Mouse (Mus musculus) limb, embryonic 12.5 days (tissue): ENCODE data around the gene Limch1. TPM values are rescaled to one million over a fixed set of nuclear protein-coding genes. Genes with fewer than 3 reads are reported as not detected.

ENCODE experiments used
- ATAC-seq: fragments of 200-750 bp; cut with Nextera tagmentation; 2 replicates; pipeline ENCODE4 v1.8.0; 2017; ENCODE audit warnings: low read depth, moderate TSS enrichment; ENCODE audit not compliant: insufficient number of reproducible peaks, insufficient read depth, low FRiP score, low TSS enrichment
- H3K27ac ChIP-seq: fragments of 300-500 bp; sonication (generic); 2 replicates; pipeline ENCODE4 v1.5.1; 2016; ENCODE audit warnings: mild to moderate bottlenecking, moderate library complexity
- H3K27me3 ChIP-seq: fragments of 300-500 bp; sonication (generic); 2 replicates; pipeline ENCODE4 v1.6.1; 2016; ENCODE audit warnings: mild to moderate bottlenecking, moderate library complexity
- H3K36me3 ChIP-seq: fragments of 300-500 bp; sonication (generic); 2 replicates; pipeline ENCODE4 v1.6.1; 2016; ENCODE audit warnings: mild to moderate bottlenecking, moderate library complexity
- H3K4me1 ChIP-seq: fragments of 300-500 bp; sonication (generic); replicated peaks from 2 replicates; pipeline ENCODE4 v1.6.1; 2016
- H3K4me2 ChIP-seq: fragments of 300-500 bp; sonication (generic); 2 replicates; pipeline ENCODE4 v1.6.1; 2016; ENCODE audit warnings: mild to moderate bottlenecking, moderate library complexity
- H3K4me3 ChIP-seq: fragments of 300-500 bp; sonication (generic); replicated peaks from 2 replicates; pipeline ENCODE4 v1.5.1; 2016; ENCODE audit warnings: mild to moderate bottlenecking
- H3K9ac ChIP-seq: fragments of 300-500 bp; sonication (generic); replicated peaks from 2 replicates; pipeline ENCODE4 v1.6.1; 2016; ENCODE audit warnings: mild to moderate bottlenecking, moderate library complexity
- H3K9me3 ChIP-seq: fragments of 300-500 bp; sonication (generic); 2 replicates; pipeline ENCODE4 v1.6.1; 2016; ENCODE audit warnings: mild to moderate bottlenecking, moderate library complexity
- WGBS: fragments of 180-500 bp; shearing (Covaris S2); methylation state at CpG from one replicate; pipeline ENCODE4 v1.1.7; 2016; 5-methylcytosine and 5-hydroxymethylcytosine counted together
- polyA plus RNA-seq: library from polyadenylated mRNA; unstranded; fragments of >200 nt; fragmentation: Nextera tagmentation; extraction: Ambion mirVana; gene quantifications from 2 replicates; pipeline ENCODE4 v1.2.1, GENCODE M21; 2016

Limch1 gene
- polyA plus RNA-seq, 1 experiment from 2014 or later: 58.1 TPM

- Histone ChIP-seq H3K9ac (no peak overlapping the region), H3K4me3 (no peak overlapping the region), H3K27me3 (peaks cover 90% of the 10 kb centered on the region), H3K9me3 (no peaks in the 10 kb centered on the region), H3K36me3 (no peaks in the 10 kb centered on the region), H3K4me2 (no peak overlapping the region), H3K4me1 (peaks cover 17% of the 10 kb centered on the region), H3K27ac (no peak overlapping the region)
- ATAC-seq: no peak
- WGBS: 1% methylated on average over 41 of the region's 41 CpGs
These were observed 351.8 kb downstream of the Limch1 start for GRCm38 (mm10) chr5:67097106-67098050.

- H3K9me3 ChIP-seq: no peaks in the 10 kb centered on the region
- H3K27me3 ChIP-seq: peaks cover 93% of the 10 kb centered on the region
- 2% methylated on average over 23 of the region's 23 CpGs for WGBS
- no peak for ATAC-seq
- no peak overlapping the region for H3K9ac ChIP-seq
- peaks cover 17% of the 10 kb centered on the region for H3K4me1 ChIP-seq
- no peak overlapping the region for H3K4me2 ChIP-seq
- no peak overlapping the region for H3K27ac ChIP-seq
- no peak overlapping the region for H3K4me3 ChIP-seq
- H3K36me3 ChIP-seq: no peaks in the 10 kb centered on the region
These were observed 352.6 kb downstream of the Limch1 start for GRCm38 (mm10) chr5:67098051-67098732.

- no peak within 1 kb of the TSS for H3K4me2 ChIP-seq
These were observed 353.2 kb downstream of the Limch1 start, which contains the start of gene Phox2b for GRCm38 (mm10) chr5:67098733-67099323. Phox2b (minus strand) TSS chr5:67099301.

GRCm38 (mm10) chr5:67099393-67100271, 354.0 kb downstream of the Limch1 start:
- no peak overlapping the region for H3K27ac ChIP-seq
- no peak overlapping the region for H3K4me2 ChIP-seq
- peaks cover 94% of the 10 kb centered on the region for H3K27me3 ChIP-seq
- no peak overlapping the region for H3K4me3 ChIP-seq
- no peaks in the 10 kb centered on the region for H3K9me3 ChIP-seq
- WGBS: 1% methylated on average over 32 of the region's 32 CpGs
- peaks cover 17% of the 10 kb centered on the region for H3K4me1 ChIP-seq
- no peak for ATAC-seq
- no peak overlapping the region for H3K9ac ChIP-seq
- no peaks in the 10 kb centered on the region for H3K36me3 ChIP-seq

More at GRCm38 (mm10) chr5:67098733-67099323, 353.2 kb downstream of the Limch1 start, which contains the start of gene Phox2b:
- Histone ChIP-seq H3K4me1 (peaks cover 17% of the 10 kb centered on the region), H3K27ac (no peak within 1 kb of the TSS), H3K4me3 (no peak within 1 kb of the TSS), H3K36me3 (no peaks in the 10 kb centered on the region), H3K9me3 (no peaks in the 10 kb centered on the region), H3K27me3 (peaks cover 92% of the 10 kb centered on the region), H3K9ac (no peak within 1 kb of the TSS)
- 3% methylated on average over 16 of the region's 16 CpGs for WGBS
- ATAC-seq: no peak

GRCm38 (mm10) chr5:67100564-67101394, 355.2 kb downstream of the Limch1 start:
- Histone ChIP-seq H3K27me3 (peaks cover 94% of the 10 kb centered on the region), H3K4me3 (no peak overlapping the region), H3K4me2 (no peak overlapping the region), H3K9ac (no peak overlapping the region), H3K36me3 (no peaks in the 10 kb centered on the region), H3K9me3 (no peaks in the 10 kb centered on the region), H3K27ac (no peak overlapping the region), H3K4me1 (peaks cover 17% of the 10 kb centered on the region)
- no peak; the same call in 1 of the 2 replicates for ATAC-seq
- WGBS: 1% methylated on average over 34 of the region's 34 CpGs

- H3K4me3 ChIP-seq: no peak overlapping the region
- ATAC-seq: no peak
These were observed 355.8 kb downstream of the Limch1 start for GRCm38 (mm10) chr5:67101395-67101760.

GRCm38 (mm10) chr5:67101793-67102600, 356.4 kb downstream of the Limch1 start:
- Histone ChIP-seq H3K27ac (no peak overlapping the region), H3K9me3 (no peaks in the 10 kb centered on the region), H3K36me3 (no peaks in the 10 kb centered on the region), H3K9ac (no peak overlapping the region), H3K4me2 (no peak overlapping the region), H3K27me3 (peaks cover 95% of the 10 kb centered on the region), H3K4me1 (peaks cover 10% of the 10 kb centered on the region; the same call in 1 of the 2 replicates), H3K4me3 (no peak overlapping the region)
- peak; percentile 23; the same call in 1 of the 2 replicates for ATAC-seq
- 4% methylated on average over 28 of the region's 28 CpGs for WGBS

More at GRCm38 (mm10) chr5:67101395-67101760, 355.8 kb downstream of the Limch1 start:
- Histone ChIP-seq H3K9me3 (no peaks in the 10 kb centered on the region), H3K4me1 (peaks cover 11% of the 10 kb centered on the region), H3K9ac (no peak overlapping the region), H3K27ac (no peak overlapping the region), H3K4me2 (no peak overlapping the region), H3K27me3 (peaks cover 94% of the 10 kb centered on the region), H3K36me3 (no peaks in the 10 kb centered on the region)
- WGBS: 5% methylated on average over 9 of the region's 9 CpGs

GRCm38 (mm10) chr5:67103016-67103415, 357.4 kb downstream of the Limch1 start:
- no peak overlapping the region for H3K4me3 ChIP-seq
- H3K4me1 ChIP-seq: peaks cover 10% of the 10 kb centered on the region; the same call in 1 of the 2 replicates
- peaks cover 95% of the 10 kb centered on the region for H3K27me3 ChIP-seq
- H3K9me3 ChIP-seq: no peaks in the 10 kb centered on the region
- 8% methylated on average over 3 of the region's 3 CpGs for WGBS
- no peaks in the 10 kb centered on the region for H3K36me3 ChIP-seq
- no peak overlapping the region for H3K4me2 ChIP-seq
- H3K9ac ChIP-seq: no peak overlapping the region
- no peak overlapping the region for H3K27ac ChIP-seq
- no peak for ATAC-seq

- peaks cover 90% of the 10 kb centered on the region for H3K27me3 ChIP-seq
- 0 out of 2 replicates have a peak, but pooled peaks cover 2% of the 10 kb centered on the region for H3K4me1 ChIP-seq
- 83% methylated on average over 2 of the region's 2 CpGs for WGBS
- ATAC-seq: no peak
- no peaks in the 10 kb centered on the region for H3K36me3 ChIP-seq
- H3K9me3 ChIP-seq: no peaks in the 10 kb centered on the region
- H3K4me3 ChIP-seq: no peak overlapping the region
- H3K4me2 ChIP-seq: no peak overlapping the region
- H3K9ac ChIP-seq: no peak overlapping the region
- H3K27ac ChIP-seq: no peak overlapping the region
These were observed 360.6 kb downstream of the Limch1 start for GRCm38 (mm10) chr5:67106261-67106660.
